Mouse (Mus musculus) heart, adult 11 months (tissue): ENCODE measurements at regions not wholly inside any gene's neighbourhood (a gene's known extent, or its start where the extent isn't known, plus 50 kb on each side); places are given as distances from the start of the nearest gene placed in this dataset.

ENCODE experiments used
- DNase-seq: peaks from one replicate; pipeline ENCODE4 v3.0.0; 2022

DNA sequence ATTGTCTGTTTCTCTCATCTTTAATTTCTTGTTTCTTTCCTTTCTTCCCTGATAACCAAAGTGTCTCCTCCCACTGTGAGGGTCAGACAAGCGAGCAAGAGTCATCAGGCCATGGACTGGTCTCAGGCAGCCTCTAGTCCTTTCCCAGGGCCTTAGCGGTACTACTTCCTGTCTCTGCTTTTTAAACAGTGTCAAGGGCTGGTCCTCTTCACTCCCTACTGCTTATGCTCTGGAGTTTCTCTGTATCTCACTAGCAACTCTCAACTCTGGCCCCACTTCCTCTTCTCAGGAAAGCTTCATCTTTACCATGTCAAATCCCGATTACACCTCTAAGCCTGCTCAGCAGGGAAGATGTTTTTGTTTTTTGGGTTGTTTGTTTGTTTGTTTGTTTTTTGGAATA lies 124.1 kb downstream of the Pten start:
- peak; percentile 84 for DNase-seq

DNA sequence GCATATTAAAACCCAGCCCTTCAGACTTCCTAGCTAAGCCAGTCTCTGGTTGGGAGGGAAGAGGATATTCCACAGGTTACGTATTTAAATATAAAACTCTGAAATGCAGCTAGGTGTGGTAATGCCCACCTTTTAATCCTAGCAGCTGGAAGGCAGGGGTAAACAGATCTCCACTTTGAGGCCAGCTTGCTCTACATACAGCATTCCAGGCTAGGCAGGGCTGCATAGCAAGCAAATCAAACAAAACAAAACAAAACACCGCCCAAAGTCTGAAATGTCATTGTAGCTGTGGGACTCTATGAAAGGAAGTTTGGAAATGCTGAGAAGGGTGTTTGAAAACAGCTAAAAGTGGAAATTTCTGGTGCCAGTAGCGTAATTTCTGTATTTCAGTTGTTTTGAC lies 127.0 kb downstream of the Pten start:
- DNase-seq: peak; percentile 89

DNA sequence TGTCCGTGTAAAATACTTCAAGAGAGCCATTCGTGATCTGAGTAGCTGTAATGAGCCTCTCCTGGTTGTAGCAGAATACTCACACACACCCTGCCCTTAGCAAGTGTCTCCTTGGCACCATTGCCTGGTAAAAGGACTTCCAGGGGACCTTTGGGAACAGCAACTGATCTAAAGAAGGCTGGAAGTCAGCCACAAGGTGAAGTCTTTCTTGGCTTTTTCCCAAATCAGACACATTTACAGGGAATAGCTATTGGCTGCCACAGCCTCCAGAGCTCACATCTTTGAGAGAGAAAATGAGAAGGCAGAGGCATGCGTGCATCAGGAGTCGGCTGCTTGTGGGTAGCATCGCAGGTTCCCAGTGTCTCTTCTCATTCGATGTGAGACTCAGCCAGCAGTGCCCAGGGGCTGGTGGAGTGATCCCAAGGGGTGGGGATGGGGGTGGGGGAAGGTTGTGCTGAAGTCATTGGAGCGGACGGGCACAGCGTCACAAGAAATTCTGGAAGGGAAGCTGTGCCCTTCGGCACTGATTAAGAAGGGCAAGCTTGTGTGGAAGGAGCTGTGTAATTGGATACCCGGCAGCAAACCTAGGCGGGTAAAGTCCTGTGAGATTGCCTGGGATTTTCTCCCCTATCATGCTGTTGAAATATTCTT lies 128.3 kb downstream of the Pten start:
- peak; percentile 88 for DNase-seq

DNA sequence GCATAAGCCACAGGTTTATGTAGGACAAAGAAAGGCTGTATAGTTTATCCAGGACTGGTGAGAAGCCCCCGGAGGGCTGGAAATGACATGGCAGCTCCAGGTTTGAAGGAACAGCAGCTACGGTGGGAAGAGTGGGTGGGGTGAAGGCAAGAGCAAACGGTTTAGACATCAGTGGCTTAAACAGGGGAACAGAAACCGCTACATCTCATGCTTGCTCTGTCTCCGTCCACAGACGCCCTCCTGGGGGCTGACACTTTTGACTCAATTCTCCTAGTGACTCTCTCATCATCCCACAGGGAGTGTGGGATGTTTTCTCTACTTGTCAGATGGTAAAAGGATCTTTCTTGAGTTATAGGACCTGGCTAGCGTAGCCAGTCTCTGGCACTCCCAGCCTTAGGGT lies 129.9 kb downstream of the Pten start:
- DNase-seq: peak; percentile 88

DNA sequence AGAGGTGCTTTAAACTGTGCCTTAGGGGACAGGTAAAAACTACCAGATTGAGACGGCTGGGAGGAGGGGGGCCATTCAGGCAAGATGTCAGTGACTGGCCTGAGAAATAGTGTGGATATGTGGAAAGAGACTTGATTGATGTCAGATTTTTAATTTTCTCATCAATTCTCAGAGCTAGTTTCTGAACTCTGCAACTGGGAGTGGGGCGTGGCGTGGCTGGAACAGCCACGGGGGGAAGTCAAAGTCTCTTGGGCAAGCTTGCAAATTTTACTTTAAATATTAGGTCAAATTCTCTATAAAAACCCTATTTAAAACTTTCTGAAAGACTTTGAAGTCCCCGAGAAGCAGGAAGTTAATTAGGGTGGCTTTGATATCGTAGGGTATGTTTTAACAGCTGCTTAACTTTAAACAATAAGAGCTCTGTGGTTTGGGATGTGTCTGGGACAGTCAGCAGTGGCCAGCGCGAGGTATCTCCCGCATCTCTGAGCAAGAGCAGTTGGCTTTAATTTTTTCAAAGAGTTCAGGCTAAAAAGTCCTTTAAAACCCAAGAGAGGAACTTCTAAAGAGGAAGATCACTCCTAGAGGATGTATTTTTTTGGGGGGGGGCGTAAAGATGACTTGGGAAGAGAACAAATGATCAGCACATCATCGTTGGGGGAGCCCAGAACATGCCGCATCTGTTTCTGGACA lies 131.5 kb downstream of the Pten start:
- peak; percentile 80 for DNase-seq

DNA sequence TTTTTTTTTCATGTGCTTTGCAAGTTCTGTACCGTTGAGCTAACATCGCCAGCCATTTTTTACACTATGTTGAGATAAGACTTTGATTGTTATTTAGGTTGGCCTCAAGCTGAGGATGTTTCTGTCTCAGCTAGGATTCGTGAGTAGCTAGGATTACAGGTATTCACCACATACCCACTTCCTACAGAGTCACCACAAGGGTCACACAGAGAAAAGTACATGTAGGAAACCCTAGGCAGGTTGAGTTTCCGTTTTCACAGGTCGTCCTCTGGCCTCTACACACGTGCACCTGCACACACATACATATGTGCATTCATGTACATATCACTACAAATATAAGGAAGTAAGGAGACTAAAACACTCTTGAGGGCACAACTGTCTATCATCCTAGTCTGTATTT lies 133.5 kb downstream of the Pten start:
- peak; percentile 55 for DNase-seq

DNA sequence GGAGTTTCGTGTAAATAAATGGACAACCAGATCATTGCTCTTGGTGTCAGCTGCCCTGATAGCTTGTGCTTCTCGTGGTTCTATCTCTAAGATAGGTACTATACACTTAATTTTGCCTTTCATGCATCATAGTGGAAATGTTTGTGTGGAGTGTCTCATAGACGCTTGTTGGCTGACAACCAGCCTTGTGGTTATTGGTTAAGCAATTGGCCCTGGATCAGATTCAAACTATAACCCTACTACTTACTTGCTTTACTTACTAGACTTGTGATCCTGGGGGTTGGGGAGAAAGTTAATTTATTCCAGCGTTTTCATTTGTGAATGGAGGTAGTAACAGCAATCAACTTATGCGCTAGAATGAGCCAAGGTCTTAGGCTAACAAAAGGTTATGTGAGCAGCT lies 135.2 kb downstream of the Pten start:
- DNase-seq: peak; percentile 21

DNA sequence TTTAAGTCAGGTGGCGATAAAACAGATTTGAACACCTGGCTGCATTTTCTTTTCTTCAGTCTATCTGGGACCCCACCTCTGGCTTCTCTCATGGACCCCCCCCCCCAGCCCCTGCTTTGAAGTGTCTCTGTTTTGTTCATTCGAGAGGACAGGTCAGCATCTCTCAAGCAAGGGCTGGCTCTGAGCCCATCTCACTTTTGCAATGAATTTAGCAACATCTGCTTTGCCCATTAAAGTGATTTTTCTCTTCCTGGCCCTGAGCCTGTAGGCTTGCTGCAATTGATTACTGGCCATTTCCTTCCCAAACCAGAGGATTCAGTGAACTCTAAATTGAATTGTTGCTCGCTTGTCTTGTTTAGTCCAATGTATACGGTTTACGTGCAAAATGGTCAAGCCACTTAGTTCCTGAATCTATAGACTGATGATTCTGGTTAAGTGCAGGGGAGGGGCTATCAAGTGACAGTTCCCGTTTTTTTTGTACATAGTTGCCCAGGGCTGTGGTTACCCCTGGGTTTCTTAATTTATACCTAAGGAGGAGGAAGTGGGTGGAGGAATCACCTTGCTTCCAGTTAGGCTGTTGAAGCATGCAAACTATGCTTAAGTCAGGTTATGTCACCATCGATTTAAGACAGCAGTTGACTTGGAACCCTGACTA lies 146.3 kb downstream of the Pten start:
- peak; percentile 96 for DNase-seq

DNA sequence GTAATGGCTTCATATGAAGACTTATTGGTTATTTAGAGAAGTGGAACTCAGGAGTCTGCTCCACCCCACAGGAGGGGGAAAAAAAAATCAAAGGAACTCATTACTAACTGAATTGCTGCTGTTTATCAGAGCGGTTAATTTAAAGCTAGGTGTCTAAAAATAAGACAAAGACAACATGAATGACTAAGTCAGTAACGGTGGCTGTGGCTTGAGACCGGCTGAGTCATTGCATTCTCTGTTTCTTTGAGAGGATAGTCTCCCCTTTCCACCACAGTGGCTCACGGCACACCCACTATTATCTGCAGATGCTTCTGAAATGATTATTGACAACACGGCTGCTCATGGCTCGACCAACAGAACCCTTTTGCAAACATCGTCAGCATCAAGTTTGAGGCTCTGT lies 147.2 kb downstream of the Pten start:
- DNase-seq: no peak

DNA sequence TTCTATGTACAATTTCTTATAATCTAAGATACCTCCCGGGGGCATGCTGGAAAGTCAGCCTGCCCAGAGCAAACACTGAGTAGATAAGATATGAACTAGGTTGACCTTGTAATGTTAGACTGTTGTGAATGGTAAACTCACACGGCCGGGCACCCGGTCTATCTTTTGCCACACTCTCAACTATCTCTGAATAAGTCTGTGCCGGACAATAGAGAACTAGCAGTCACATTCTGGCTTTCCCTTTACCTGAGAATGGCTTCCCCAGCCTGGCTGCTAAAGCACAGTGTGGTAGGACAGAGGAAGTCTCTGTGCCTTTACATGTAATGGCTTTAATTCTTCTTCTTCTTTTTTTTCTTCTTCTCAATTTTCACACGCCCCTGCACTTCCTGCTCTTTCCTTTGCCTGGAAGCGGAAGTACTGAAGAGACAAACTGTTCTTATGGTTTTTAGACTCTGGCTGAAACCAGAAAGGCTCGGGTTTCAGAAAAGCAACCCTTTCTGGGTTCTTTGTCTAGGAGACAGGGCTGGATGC lies 148.7 kb downstream of the Pten start:
- DNase-seq: peak; percentile 93

DNA sequence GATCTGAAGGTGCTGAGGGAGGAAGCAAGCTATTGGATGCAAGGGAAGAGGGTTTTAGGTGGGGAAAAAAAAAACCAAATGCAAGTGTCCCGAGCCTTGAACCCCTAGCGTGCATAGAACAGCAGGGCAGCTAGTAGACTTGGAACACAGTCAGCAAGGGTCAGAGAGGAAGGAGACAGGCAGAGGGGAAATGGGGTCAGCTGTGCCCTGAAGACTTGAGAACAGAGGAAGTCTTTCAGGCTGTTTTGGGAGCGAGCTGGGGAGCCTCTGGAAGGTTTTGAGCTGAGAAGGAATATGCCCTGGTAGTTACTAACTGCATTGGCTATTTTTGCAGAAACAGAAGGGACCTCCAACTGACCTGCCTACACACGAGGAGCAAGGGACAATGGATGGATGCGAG lies 149.5 kb downstream of the Pten start:
- peak; percentile 96 for DNase-seq

DNA sequence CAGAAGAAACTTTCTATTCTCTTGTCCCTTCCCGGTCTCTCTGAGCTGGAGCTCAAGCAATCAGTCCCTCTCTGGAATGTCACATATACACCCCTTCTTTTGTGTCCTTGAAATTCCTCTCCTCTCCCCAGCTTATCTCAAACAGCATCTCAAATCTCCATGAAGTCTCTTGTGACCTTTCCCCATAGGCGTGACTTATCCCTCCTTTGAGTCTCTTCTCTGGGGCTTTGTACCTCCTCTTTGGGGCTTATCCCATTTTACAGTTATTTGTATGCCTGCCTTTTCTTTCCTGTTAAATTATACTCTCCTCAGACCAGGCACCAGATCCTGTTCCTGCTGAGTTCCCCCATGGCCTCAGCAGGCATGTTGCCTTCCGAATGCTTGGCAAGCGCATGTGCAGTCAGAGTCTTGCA lies 152.8 kb downstream of the Pten start:
- no peak for DNase-seq

DNA sequence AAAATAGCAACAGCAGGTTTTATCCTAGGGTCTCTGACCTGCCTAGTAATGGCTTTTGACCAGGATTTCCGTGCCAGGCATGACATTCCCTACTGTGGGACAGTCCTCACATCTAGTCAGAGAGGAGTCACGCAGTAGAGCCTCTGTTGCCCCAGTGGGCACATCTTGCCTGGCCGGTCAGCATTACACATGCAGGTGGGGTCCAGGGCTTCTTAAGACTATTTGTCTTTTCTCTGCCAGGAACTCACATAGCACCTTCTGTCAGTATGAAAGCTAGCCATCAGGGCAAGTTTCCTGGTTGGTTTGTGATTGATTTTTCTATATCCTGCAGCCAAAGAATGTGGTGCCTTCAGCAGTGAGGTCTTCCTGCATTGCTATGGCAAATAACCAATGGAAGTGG lies 155.0 kb downstream of the Pten start:
- no peak for DNase-seq

DNA sequence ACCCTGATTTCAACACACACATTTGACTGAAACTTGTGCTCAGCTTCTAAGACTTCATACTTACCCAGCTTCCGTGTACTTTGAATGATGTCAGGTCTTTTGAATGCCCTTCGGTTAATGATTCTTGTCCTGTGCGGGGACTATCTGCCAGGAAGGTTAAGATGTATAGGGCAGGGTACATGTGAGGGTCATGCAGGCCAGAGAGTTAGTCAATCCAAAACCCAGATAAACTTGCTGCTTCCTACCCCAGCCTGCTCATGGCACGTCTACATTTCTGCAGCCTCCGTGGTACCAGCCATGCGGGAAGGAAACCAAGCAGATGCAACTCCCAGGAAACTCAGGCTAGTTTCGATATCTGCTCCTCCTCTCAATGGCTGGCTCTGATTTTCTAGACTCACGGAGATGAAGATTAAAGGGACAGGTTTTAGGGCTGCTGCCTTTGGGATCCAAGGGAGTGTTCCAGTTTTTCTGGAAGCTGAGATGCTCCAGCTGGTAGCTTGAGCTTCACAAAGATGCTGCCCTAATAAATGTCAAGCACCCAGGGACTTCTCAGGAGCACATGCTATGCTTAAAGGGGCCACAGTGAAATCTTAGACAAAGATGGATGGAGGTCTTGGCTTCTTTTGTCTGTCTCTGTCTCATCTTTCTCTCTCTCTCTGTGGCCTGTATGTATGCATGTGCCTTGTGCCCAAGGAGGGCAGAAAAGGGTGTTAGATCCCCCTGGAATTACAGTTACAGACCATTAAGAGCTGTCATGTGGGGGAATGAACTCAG lies 159.4 kb downstream of the Pten start:
- DNase-seq: no peak

DNA sequence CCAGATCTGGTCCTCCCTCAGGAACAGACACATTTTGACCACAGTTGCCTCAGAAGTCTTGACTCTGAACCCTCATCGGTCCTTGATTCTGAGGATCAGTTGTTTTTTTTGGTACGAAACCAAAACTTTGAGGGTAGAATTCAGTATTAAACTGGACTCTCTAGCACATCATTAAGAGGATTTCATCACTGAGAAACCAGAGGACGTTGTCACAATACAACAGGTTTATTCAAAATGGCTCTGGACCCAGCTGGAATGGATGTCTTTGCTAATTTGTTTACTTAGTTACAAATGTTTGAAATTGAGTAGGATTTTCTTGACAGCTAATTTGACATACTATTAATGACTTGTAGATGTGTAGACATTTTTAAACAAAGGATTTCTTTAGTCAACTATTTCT lies 163.7 kb downstream of the Pten start:
- peak; percentile 44 for DNase-seq

DNA sequence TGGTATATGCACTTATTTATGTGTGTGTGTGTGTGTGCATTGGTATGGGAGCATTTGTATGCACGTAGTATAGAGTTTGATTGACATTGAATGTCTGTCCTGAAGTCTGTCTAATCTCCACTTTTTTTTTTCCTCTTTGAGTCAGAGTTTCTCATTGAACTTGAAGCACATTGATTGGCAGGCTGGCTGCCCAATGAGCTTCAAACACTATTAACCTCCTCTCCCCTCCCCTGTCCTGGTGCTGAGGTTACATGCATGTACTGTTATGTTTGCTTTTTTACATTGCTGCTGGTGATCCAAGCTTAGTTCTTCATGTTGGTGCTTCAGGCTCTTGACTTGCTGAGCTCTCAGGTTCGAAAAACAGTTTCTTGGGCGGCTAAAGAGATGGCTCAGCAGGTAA lies 166.6 kb downstream of the Pten start:
- peak; percentile 33 for DNase-seq

DNA sequence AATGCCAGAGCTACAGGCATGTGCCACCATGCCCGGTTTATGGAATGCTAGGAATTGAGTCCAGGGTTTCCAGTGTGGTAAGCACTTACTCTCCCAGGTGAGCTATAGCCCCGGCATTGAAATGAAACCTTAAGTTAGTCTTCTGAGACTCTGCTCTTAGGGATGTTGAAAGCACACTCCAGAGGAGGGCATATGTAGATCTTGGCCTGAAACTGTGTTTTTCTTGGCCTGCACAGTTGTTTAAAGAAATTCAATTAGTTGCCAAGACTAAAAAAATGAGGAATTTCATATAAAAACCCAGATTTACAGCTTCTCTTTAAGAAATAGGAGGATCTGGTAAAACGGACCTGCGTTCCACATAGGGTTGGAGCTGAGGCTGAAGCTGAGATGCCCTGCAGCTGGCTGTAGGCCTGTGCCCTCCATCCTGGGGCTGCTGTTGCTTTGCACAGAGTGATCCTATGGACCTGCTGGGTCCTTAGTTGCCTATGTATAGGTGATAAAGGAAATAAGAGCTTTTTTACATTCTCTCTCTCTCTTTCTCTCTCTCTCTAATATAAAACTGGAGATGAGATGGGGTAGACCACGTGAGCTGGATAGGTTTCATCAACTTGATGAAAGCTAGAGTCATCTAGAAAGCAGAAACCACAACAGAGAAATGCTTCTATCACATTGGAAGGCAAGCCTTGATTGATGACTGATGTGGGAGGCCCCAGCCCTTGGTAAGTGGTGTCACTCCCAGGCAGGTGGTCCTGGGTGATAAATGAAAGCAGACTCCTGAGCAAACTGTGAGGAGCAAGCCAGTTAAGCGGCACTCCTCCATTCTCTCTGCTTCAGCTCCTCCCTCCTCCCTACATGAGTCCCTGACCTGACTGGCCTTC lies 168.6 kb downstream of the Pten start:
- DNase-seq: no peak

DNA sequence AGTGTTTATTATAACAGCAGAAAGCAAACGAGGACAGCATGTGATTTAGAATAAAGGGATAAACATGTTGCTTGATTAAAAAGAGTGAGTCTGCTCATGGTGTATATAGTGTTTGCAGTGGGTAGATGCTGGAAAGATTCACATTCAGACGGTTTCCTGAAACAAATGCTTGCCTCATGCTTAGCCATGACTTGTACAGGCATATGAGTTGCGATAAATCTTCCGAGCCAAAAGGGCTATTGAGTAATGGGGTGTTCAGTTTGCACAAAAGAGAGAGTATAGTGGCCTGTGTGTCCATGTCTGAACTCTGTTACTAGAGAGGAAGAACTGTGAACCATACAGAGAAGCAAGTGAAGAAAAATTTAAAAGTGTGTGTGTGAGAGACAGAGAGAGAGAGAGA lies 169.3 kb downstream of the Pten start:
- no peak for DNase-seq

DNA sequence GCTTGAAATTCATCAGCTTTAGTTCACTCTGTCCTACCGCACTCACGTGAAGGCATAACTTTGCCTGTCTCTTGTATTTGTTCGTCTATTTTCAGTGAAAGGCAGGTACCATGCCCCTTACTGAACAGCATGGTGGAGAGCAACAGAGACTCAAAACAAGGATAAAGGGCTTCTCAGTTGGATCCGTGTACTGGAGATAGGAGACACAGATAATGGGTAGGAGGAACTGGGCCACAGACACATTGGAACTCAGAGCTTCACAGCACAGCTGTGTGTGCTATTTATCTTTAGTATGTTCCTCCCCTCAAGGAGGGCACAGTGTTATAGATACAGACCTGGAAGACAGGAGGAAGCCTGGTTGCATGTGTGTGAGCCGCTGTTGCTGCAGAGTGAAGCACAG lies 176.4 kb downstream of the Pten start:
- no peak for DNase-seq

DNA sequence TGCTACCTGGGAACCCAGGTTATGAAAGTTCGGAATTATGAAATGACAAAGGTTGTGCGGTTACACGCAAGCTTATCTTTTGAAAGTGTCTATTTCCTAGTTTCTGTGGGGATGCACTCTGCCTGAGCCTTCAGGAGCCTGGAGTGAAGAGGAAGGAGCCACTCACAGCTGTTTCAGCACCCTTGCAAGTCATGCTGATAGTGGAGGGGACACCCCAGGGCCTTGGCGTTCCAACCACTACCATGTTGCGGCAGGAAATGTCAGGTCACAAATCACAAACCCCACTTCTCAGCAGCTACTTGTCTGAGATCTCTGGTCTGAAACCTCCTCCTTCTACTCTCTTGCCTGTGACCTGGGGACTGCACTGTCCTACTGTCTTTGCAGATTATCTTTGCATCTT lies 178.3 kb downstream of the Pten start:
- no peak for DNase-seq

DNA sequence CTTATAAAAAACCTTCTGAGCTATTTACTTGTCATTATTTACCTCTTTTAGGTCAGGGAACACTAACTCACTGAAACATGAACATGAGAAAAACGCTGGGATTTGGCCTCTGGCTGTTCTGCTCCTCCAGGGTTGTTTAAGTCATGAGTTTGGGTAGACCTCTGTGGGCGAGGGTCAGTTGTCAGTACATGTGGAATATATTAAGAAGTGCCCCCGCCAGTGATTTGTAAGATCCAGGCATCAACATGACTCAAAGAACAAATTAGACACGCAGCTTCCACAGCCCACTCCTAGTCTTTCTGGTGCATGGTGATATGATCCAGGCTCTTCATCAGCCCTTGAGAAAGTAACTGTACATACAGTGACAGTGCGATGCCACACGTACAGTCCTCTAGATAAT lies 180.3 kb downstream of the Pten start:
- DNase-seq: no peak

DNA sequence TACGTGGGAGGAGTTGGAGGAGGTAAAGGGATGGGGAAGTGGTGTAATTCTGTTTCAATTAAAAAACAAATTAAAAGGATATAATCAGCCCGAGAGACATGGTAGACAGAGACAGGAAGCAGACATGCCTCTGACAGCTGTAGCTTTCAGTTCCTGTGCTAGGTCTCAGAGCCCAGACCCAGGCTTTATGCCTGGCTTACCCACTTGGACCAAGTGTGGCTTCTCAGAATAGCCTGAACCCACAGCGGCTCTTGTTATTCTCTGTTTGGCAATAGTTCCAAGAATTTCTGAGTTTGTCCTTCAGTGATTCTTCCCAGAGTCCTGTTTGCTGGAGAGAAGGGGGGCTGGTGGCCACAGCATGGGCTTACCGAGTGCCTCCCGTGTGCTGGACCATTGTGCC lies 182.4 kb downstream of the Pten start:
- DNase-seq: peak; percentile 95
